Comparison of ENCODE assay signal across 8 mouse cellular contexts in the genomic region with DNA sequence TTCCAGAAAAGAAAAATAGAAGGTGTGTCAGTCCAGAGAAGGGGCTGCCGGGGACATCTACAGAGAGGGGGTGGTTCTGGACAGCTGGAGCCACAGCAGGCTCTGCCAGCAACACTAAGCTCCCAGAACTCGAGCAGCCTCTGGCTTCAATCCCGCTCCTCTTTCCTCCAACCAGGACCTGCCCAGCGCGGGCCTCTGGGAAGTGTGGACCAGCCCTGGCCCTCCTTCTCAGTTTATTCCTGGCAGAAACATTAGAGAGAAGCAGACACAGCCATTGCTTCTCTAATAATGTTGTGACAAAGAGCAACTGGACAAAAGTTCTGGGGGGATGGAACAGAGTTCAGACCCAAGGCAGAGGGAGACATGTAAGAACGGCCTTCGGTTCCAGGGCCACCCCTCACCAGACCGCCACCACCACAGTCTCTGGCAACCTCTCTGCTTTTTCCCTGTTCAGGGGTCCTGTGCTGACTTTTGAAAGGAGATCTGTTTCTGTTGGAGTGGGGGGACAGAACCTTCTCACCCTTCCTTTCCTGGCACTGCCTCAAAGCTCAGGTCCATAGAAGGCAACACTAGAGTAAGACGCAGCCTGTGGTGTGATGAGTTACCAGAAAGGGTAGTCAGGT.
A peak's percentile ranks its signal among the peaks of the same experiment; 100 is the strongest.
DNase-seq lines count a peak whose midpoint lies in the region; ATAC-seq lines count a peak whose summit lies in the region.
"Had no signal": no experiment of that assay in that cellular context is flagged by ENCODE, and none has a peak within 500 bp of the region (broad histone marks: within the 10 kb centered on the region; RNA-seq: fewer than 3 reads in every experiment).

No protein-coding gene starts in this region.

- intact Hi-C loops in left cerebral cortex, postnatal 25 days (cut with DNase I) = no loop called here

- peak overlapping the region; percentile 48 for H3K27ac ChIP-seq in heart, embryonic 12.5 days (ENCODE audit: poor library complexity, severe bottlenecking)
- H3K27ac ChIP-seq in stomach, embryonic 14.5 days (ENCODE audit: low read length) = peak overlapping the region; percentile 90

- WGBS in heart, embryonic 12.5 days = 68% methylated on average over 9 of the region's 9 CpGs
- 56% methylated on average over 9 of the region's 9 CpGs for WGBS in stomach, embryonic 14.5 days

- peaks cover 66% of the 10 kb centered on the region for H3K36me3 ChIP-seq in heart, embryonic 12.5 days
- no peaks in the 10 kb centered on the region; the same call in 1 of the 2 replicates for H3K36me3 ChIP-seq in stomach, embryonic 14.5 days (ENCODE audit: control insufficient read depth, insufficient read depth, low read length)

- DNase-seq in layer of hippocampus, adult 11-12 months (ENCODE audit: low spot score) = peak; percentile 62
- DNase-seq in layer of hippocampus, postnatal 25 days (ENCODE audit: extremely low spot score in 1 of 2, low spot score in 1 of 2) = no peak
- DNase-seq in frontal cortex, postnatal 10 days (ENCODE audit: low spot score in 2 of 2) = peak; percentile 44 to 64
- peak; percentile 37 to 68 for DNase-seq in left cerebral cortex, postnatal 25 days (ENCODE audit: low spot score in 2 of 2)

- H3K4me1 ChIP-seq in heart, embryonic 12.5 days (replicated peaks) = peaks cover 88% of the 10 kb centered on the region
- H3K4me1 ChIP-seq in stomach, embryonic 14.5 days (ENCODE audit: control insufficient read depth, insufficient read depth, low read length) = peaks cover 28% of the 10 kb centered on the region; the same call in 1 of the 2 replicates

- H3K4me2 ChIP-seq in heart, embryonic 12.5 days = no peak overlapping the region
- H3K4me2 ChIP-seq in stomach, embryonic 14.5 days (replicated peaks; ENCODE audit: low read depth, low read length) = no peak overlapping the region

- H3K9ac ChIP-seq in heart, embryonic 12.5 days = no peak overlapping the region
- H3K9ac ChIP-seq in stomach, embryonic 14.5 days (replicated peaks; ENCODE audit: low read depth, low read length) = no peak overlapping the region

- no peaks in the 10 kb centered on the region for H3K27me3 ChIP-seq in heart, embryonic 12.5 days (replicated peaks)
- H3K27me3 ChIP-seq in stomach, embryonic 14.5 days (ENCODE audit: control insufficient read depth, insufficient read depth, low read length) = no peaks in the 10 kb centered on the region

- no peaks in the 10 kb centered on the region for H3K9me3 ChIP-seq in heart, embryonic 12.5 days (replicated peaks)
- H3K9me3 ChIP-seq in stomach, embryonic 14.5 days (ENCODE audit: control insufficient read depth, low read depth, low read length) = no peaks in the 10 kb centered on the region

- no peak overlapping the region for H3K4me3 ChIP-seq in heart, embryonic 12.5 days
- H3K4me3 ChIP-seq in stomach, embryonic 14.5 days (ENCODE audit: low read depth, low read length) = no peak overlapping the region
- H3K4me3 ChIP-seq: myocyte had no signal

- ATAC-seq in heart, embryonic 12.5 days (ENCODE audit: insufficient number of reproducible peaks, low FRiP score) = no peak
- peak; percentile 67; the same call in 1 of the 2 replicates for ATAC-seq in stomach, embryonic 14.5 days (ENCODE audit: insufficient number of reproducible peaks, insufficient read depth, low FRiP score, low read depth)
- ATAC-seq in megakaryocyte, adult 5-6 weeks (ENCODE audit: poor library complexity, severe bottlenecking) = no peak

Comparison
In these comparisons a context has a peak if more than half of its experiments do, and no peak if none do; other contexts are left out.
1. DNase-seq: peak in layer of hippocampus, adult 11-12 months (single experiment), frontal cortex, postnatal 10 days (2 of 2) and left cerebral cortex, postnatal 25 days (2 of 2); none in layer of hippocampus, postnatal 25 days (0 of 2).